Mouse (Mus musculus): Measurements from ENCODE around the gene Syce2. TPM values are rescaled to one million over a fixed set of nuclear protein-coding genes. Genes with fewer than 3 reads are reported as not detected.

The Syce2 gene
- total RNA-seq, 1 experiment from 2014 or later: 2.9 TPM

DNA sequence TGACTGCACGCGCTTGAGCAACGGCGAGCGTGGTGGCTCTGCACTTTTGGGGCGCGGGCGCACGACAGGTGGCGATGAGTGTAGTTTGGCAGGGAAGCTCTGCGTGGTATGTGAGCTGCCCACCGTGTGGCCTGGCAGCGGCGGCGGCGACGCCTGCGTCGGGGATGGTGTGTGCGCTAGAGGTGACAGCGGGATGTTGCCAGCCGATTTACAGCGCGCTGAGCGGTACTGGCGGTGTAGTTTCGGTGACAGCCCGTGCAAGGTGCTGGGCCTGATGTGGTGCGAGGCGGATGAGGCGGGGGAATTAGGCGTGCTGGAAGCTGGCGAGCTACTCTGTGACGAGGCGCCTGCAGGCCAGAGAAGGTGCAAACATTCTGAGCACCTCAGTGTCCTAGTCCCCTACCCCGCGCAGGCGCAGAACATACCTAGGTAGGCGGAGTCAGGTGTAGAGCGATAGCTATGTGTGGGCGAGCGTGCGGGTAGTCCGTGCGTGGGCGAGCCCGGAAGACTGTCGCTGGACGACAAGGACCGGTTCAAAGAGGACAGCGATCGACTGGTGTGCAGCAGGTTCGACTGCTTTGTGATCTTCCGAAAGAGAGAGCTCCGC, 41.1 kb downstream of the Syce2 start:
- ATAC-seq (replicated peaks; ENCODE audit: insufficient number of reproducible peaks, low FRiP score, low TSS enrichment, poor library complexity, severe bottlenecking): peak; percentile 25

DNA sequence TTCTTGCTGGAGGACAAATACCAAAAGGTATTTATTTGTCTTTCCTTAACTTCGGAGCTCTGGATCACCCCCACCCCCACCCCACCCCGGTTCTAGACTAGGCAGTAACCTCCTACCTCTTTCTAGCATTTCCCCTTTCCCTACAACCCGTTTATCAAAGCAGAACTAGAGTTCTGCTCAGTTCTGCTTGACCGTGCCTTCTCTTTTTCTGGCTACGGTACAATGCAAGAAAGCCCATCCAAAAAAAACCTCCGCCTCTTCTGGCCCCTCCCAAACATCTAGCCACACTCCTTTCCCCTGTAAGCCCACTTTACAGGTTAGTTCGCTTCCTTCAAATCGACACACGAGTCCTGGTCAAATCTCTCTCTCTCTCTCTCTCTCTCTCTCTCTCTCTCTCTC, 41.6 kb downstream of the Syce2 start:
- 0 out of 2 replicates have a peak, but pooled peaks have one; percentile 33 for ATAC-seq (replicated peaks; ENCODE audit: insufficient number of reproducible peaks, low FRiP score, low TSS enrichment, poor library complexity, severe bottlenecking)

DNA sequence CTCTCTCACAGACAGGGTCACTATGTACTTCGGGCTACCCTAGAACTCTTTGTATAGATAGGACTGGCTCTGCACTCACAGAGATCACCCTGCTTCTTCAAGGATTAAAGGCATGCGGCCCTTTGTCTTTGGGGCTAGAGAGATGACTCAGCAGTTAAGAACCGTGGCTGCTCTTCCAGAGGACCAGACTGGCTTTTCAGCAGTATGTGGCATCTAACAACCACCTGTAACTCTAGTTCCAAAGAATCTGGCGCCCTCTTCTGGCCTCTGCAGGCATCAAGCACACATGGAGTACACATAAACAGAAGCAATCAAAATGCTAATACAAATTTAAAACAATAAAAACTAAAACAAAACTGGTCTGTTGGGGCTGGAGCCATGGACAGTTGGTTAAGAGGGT, 42.0 kb downstream of the Syce2 start:
- ATAC-seq (replicated peaks; ENCODE audit: insufficient number of reproducible peaks, low FRiP score, low TSS enrichment, poor library complexity, severe bottlenecking): no peak

DNA sequence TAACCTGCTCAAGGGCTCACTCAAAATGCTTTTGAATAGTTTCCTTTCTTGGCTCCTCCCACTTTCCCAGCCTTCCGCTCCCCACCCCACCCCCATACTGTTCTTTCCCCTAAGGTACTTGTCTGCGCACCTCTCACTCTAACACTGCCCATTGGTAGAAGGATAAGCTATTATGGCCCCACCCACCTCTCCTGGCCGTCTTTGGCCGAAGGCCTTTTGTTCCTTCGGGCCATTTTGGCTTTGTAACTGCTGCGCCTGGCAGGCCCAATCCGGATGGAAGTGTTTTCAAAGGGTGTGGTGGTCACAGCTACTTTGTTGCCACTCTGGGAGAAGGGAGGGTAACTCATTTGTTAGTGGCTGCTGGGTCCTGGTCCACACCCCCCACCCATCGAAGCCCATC, 43.4 kb downstream of the Syce2 start:
- ATAC-seq (replicated peaks; ENCODE audit: insufficient number of reproducible peaks, low FRiP score, low TSS enrichment, poor library complexity, severe bottlenecking): no peak

DNA sequence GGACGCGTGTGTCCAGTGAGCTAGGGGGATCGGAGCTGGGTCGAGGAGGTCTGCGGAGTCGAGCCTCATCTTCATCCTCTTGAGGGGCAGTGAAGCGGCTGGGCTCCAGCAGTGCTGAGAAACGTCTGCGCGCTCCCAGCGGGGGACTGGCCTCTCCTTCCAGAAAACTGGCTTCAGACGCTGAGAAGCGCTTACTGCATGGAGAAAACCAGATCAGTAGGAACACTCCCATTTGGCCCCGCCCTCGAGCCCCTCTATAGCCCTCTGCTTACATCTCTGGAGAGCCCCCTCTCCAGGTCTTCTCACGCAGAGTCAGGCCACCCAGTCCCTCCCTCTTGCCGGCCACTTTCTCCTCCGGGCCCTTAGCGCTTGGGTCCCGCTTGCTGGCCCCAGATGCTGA, 45.9 kb downstream of the Syce2 start:
- no peak for ATAC-seq (replicated peaks; ENCODE audit: insufficient number of reproducible peaks, low FRiP score, low TSS enrichment, poor library complexity, severe bottlenecking)

DNA sequence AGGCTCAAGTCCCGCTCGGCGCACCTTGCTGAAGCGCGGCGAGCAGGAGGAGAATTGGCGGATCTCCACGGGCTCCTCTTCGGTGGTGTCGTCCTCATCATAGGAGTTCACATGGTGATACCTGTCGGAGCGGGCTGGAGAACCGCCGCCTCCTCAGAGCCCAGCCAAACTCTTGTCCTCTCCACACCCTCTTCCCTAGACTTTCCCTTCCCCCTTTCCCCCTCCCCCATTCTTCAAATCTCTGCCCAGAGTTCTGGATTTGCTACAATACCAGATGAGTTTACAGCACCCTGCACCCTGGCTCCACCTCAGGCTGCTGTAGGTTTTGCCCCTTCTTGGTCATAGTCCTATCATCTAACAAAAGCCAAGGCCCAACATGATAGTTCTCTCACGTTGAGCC, 46.7 kb downstream of the Syce2 start:
- no peak for ATAC-seq (replicated peaks; ENCODE audit: insufficient number of reproducible peaks, low FRiP score, low TSS enrichment, poor library complexity, severe bottlenecking)

DNA sequence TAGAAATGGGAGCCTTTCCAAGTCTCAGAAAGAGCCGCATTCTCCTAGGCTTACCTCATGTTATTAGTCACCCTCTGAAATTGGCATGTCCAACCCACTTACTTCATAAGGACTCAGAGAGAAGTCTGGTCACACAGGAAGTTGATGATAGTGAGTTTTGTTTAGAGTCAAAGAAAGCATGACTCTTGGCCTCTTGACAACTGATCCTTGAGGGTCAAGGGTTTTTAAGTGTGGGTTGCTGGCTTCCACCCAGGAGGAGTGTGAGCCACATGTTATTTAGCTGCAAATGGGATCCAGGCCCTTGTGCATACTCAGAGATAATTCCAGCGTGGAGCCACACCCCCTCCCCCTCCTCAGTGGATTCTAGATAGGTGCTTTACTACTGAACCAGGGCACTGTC, 49.7 kb downstream of the Syce2 start:
- no peak for ATAC-seq (replicated peaks; ENCODE audit: insufficient number of reproducible peaks, low FRiP score, low TSS enrichment, poor library complexity, severe bottlenecking)

DNA sequence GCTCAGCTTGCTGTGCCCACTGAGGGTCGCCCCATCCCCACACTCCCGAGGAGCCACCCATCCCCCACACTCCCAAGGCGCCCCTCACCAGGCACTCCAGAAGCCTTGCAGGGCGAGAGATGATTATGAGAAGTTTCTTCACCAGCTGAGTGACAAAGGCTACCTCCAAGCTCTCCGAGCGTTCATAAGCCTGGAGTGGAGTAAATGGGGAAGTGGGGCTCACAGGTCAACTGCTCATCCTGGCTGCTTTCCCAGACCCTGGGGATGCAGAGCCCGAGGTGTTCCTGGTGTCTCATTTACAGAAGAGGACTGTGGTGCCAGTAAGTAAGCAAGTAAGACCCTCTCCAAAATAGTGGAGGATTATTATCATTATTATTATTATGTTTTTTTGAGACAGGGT, 53.6 kb downstream of the Syce2 start:
- no peak for ATAC-seq (replicated peaks; ENCODE audit: insufficient number of reproducible peaks, low FRiP score, low TSS enrichment, poor library complexity, severe bottlenecking)

DNA sequence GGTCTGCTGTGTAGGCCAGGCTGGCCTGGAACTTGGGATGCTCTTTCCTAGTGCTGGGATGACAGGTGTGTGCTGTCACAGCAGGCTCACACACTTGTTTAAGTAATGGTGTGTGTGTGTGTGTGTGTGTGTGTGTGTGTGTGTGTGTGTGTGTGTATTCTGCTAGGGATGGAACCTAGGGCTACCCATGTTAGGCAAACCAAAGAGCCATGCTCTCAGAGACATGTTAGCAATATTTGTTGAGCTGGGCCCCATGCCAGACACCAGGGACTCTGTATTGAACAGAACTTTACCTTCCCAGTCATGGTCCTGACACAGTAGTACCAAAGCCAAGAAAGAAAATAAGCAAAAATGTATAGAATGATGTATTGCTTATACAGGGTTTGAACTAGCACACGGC, 55.6 kb downstream of the Syce2 start:
- no peak for ATAC-seq (replicated peaks; ENCODE audit: insufficient number of reproducible peaks, low FRiP score, low TSS enrichment, poor library complexity, severe bottlenecking)

DNA sequence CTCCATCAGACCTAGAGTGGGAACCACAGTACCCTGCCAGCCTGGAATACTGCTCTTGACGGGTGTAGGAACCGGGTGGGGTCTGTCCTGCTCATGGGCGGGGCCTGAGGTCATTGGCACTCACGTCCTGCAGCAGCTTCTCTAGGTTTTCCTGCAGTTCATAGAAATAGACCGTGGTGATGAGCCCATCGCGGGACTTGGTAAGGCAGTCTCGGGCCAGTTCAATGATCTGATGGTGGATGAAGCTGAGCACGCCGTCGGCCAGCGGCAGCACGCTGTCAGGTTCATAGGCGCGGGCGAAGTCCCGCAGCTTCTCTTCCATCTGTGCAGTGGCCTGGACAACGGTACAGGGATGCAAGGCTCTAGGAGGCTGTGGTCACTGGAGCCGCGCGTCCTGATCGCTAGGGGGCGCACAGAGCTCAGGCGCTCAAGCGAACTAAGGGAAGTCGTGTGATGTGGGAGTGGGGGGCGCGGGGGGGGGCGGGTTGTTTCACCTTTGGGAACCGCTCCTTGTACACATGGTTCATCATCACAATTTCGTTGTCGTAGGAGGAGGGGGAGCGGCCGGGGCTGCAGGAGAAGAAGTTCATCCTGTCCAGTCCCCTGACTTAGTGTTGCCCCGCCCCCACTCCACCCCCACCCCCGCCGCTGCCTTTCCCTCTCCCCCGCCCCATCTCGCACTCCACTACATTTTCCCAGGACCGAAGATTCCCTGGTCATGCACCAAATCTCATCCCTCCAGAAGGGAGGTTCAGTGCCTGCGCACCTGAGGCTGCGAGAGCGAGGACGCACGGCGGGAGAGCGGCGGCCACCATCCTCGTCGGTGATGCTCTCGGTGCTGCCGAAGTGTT, 56.8 kb downstream of the Syce2 start:
- ATAC-seq (replicated peaks; ENCODE audit: insufficient number of reproducible peaks, low FRiP score, low TSS enrichment, poor library complexity, severe bottlenecking): peak; percentile 79

DNA sequence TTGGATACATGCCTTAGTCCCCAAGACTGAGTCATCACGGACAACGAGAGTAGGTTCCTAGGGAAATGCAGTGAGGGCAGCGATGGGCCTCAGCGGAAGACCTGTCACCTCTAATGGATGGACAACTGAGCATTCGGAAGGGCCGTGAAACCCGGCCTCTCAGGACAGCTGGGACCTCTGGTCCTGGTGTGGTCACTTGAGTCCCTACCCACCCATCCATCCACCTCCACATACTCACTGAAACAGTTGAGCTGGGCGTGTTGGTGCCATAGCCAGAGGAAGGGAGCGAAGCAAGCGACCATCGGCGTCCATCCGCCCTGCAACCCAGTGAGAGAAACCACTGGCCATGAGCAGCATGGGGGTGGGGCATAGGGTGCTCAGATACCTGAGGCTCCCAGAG, 58.7 kb downstream of the Syce2 start:
- ATAC-seq (replicated peaks; ENCODE audit: insufficient number of reproducible peaks, low FRiP score, low TSS enrichment, poor library complexity, severe bottlenecking): no peak

DNA sequence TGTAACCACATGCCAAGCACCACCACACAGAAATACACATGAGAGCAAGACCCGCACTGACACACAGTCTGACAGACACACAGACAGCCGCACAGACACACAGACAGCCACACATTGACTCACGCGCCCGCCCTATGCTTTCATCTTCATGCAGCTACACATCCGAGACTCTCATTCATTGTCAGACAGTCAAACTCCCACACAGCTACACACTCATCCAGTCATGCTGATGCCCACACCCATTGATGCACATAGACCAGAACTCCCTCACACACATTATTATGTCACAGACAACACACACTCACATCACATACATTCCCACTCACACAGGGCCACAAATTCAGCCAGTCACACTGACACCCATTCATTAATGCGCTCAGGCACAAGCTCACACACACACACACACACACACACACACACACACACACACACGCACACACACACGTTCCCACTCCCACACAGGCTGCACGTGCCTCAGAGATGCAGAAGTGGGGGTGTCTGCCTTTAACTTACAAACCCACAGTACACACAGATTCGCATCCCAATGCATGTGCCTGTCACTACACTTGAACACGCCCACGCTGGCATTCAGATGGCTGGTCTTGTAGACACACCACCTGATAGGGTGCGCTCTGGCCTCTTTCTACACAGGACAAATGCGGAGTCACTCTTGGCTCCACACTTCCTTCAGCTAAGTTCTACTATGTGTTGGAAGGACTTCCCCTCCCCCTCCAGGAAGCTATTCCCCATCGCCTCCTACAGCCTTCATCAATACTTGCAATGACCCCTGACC, 62.1 kb downstream of the Syce2 start:
- no peak for ATAC-seq (replicated peaks; ENCODE audit: insufficient number of reproducible peaks, low FRiP score, low TSS enrichment, poor library complexity, severe bottlenecking)

DNA sequence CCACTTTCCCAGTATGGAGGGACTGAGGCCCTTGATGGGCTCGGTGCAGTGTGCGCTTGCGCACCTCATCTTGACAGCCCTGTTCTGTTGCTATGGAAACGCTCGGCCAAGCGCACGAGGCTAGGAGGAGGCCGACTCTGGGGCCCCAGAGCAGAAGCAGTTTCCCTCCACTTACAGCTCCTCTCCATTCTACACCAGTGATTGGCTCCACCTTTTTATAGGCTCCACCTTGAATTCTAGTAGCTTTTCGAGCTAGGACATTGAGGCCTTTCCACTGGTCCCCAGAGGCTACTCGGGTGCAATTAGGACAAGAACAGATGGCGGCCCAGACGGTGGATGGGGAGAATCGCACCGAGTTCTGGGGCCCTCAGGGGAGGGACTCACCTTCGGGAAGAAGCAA, 62.9 kb downstream of the Syce2 start:
- no peak for ATAC-seq (replicated peaks; ENCODE audit: insufficient number of reproducible peaks, low FRiP score, low TSS enrichment, poor library complexity, severe bottlenecking)

DNA sequence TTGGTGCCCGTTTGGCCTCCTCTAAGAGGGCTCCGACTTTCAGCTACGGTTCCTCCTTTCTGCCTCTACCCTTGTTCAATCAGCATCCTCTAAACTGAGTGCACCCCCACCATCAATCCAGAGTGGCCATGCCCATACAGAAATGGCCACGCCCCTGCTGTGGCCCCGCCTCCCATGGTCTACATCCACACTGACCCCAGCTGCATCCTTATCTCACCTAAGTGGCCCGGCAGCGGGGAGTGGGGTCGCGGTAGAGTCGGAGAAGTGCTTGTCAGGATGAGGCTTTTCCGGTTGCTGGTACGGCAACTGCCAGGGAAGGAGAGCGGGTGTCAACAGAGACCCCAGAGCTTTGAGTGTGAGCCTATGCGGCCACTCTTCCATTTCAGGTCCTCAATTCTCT, 63.6 kb downstream of the Syce2 start:
- no peak; the same call in 1 of the 2 replicates for ATAC-seq (replicated peaks; ENCODE audit: insufficient number of reproducible peaks, low FRiP score, low TSS enrichment, poor library complexity, severe bottlenecking)

DNA sequence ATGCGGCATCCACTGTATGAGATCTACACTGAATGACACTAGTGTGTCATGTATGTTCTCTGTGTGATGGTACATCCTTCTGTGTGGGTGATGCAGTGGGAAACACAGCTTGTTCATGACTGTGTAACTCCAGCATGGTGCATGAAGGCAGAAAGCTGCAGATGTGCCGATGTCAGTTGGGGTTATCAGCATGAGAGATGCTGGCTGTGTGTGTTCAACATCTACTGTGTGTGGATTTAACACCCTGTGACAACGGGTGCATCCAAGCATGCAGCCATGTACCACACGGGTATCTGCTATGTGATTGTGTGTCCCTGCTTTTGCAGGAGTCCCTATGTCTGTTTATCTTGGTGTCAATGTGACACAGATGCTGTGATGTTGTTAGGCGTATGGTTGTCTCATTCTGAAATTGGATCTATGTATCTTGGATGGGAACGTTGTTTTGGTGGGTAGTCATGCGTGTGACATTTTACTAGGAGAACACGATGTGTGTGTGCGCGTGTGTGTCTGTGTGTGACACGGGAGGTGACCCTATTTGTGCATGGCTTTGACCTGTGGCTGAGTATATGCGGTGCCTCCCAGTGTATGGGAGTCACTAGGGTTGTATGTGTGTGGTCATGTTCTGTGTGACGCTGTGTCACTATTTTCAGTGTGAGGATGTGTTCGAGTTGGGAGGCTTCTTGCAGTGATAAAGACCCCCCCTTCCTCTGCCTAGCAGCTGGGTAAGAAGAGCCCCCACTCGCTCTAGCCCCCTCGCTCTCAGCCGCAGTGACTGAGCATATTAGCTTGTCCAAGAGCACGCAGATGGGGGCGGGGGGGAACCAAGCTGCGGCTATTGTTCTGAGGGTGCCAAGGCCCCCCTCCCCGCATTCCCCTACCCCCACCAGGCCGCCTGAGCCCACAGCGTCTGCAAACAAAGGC, 64.4 kb downstream of the Syce2 start:
- ATAC-seq (replicated peaks; ENCODE audit: insufficient number of reproducible peaks, low FRiP score, low TSS enrichment, poor library complexity, severe bottlenecking): no peak; the same call in 1 of the 2 replicates

DNA sequence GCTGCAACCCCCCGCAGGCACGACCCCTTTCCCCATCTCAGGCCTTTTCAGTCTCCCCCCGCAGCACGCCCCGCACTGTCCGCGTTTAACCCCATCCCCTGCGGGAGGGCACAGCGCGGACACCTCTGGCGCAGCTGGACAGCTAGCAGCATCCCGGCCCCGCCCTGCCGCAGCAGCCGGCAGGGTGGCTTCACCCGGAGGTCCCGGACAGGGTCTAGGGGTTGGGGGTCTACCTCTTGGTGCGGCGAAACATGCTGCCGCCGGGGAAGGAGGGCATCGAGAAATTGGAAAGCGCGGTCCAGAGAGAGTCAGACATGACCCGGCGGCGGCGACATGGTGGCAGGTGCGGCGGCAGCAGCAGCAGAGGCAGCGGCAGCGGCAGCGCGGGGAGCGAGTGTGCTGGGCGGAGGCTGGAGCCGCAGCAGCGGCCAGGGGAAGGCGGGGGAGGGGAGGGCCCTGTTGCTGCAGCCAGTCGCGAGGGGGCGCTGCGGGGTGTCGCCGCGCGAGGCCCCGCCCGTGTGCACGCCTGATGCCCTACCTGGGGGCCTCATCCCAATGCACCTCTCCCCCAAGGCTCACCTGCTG, 65.1 kb downstream of the Syce2 start, which contains the start of gene Mast1:
TSS of gene Mast1 (minus strand) at position 398 of the 585 bp plus-strand sequence.
- 0 out of 2 replicates have a peak, but pooled peaks have one; percentile 54 for ATAC-seq (replicated peaks; ENCODE audit: insufficient number of reproducible peaks, low FRiP score, low TSS enrichment, poor library complexity, severe bottlenecking)
